Mouse (Mus musculus) A20 (cell line): ENCODE results near the gene Itga9.

ENCODE experiments used
- DNase-seq: peaks from one replicate; pipeline ENCODE4 v3.0.0-alpha.2; 2011; ENCODE audit warnings: low read depth, low spot score

Itga9 gene

DNA sequence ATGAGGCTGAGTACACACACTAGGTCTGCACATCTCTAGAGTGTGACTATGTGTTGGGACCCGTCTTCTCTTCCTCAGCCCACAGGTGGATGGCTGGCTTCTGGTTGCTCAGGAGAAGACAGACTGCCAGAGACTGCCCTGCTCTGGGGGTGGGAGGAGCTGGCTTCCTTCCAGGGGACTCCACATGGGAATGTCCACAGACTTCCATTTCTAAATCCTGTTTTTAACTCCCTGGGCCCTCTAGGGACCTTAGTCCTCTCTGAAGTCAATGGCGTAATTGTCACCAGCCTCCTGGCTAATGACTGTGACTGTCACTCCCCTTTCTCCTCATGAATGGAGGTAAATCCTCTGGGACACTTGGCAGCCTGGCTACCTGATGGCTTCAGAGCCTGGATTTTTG, 45.4 kb downstream of the Itga9 start:
- DNase-seq: no peak

DNA sequence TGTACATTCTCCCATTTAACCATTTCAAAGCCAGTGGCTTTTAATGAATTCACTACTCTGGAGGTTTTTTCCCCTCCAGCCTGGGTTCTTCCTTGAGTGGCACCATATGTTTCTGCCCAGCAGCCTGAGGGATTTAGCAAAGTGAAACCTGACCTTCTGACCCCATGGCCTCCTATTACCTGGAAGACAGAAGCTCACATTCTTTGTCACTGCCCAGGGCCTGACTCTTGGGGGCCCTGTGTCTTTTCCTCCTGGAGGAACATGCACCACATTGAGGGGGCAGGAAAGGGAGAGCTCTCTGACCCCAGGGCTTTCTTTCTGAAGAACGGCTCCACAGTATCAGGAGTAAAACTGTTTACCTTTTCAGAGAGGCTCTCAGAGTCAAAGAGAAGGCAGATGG, 46.9 kb downstream of the Itga9 start:
- DNase-seq: no peak

DNA sequence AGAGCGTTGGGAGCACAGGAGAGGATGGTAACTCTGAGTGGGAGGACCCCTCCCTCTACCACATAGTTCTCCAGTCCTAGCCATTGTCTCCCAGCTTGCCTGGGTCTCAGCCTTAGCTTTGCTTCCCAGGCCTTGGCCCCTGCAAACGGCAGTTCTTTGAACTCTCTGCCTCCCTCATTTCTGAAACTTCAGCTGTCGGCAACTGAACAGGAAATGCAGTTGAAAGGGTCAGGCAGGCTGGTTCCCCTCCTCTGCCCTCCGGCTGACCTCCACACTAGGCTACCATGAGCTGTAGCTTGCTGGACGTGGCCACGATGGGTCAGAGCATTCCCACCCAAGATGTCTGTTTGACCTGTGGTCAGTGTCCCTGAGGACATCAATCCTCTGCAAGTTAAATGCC, 48.5 kb downstream of the Itga9 start:
- no peak for DNase-seq

DNA sequence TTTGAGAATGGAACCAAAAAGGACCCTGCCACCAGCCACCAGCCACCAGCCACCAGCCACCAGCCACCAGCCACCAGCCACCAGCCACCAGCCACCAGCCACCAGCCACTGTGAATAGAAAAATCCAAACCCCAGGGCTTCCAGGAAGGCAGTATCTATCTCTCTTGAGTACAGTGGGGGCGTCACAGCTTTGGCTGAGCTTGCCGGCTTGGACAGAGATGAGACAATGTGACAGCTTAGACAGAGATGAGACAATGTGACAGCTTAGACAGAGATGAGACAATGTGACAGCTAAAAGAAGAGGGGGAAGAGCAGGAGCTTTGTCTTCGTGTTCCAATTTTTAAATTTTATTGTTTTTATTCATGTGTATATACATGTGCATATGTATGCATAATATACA, 49.2 kb downstream of the Itga9 start:
- DNase-seq: no peak

DNA sequence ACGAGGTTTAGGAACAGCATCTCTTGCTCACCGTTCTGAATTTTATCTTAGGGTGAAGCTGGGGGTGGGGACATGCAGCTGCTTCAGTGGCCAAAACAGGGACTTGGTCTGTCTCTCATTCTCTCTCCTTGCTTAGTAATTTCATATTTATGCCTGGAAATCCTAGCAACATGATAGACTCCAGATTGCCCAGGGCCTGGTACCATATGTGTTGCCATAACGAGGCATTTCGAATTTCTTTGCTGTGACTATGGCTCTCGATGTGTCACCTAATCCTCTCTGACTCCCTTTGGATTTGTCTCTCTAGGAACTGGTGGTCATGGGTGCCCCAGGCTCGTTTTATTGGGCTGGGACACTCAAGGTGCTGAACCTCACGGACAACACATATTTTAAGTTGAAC, 51.7 kb downstream of the Itga9 start:
- DNase-seq: no peak

DNA sequence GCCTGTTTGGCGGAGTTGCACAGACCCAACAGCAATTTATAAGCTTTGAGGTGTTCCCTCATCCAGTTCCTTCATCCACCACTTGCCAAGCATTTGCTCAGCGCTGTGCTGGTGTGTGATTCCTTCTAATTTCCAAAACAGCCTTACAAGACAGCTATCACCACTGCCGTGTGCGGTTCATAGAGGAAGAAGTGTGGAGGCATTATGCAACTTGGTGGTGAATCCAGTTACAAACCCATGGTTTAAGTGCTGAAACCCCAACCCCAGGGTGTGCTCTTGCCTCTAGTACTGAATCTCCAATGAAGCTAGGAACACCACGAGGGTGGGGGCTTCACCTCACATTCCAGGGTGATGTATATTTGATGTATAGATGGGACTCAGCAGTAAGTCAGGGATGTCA, 53.3 kb downstream of the Itga9 start:
- no peak for DNase-seq

DNA sequence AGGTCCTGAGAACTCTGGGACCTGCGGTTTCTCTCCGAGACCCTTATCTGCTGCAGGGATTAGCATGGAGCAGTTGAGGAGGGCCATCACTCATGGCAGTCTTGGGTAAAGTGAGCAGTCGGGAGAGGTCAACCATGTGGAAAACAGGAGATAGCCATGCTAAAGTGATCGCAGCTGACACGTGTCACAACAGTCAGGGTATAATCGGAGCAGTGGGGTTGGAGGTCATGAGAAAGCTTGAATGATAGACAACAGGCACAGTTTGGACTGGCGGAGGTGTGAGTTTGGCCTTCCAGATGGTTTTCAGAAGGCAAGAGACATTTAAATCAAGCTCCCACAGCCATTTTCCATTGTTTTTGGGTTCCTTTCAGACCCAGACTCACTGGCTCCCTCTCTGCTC, 53.8 kb downstream of the Itga9 start:
- no peak for DNase-seq

DNA sequence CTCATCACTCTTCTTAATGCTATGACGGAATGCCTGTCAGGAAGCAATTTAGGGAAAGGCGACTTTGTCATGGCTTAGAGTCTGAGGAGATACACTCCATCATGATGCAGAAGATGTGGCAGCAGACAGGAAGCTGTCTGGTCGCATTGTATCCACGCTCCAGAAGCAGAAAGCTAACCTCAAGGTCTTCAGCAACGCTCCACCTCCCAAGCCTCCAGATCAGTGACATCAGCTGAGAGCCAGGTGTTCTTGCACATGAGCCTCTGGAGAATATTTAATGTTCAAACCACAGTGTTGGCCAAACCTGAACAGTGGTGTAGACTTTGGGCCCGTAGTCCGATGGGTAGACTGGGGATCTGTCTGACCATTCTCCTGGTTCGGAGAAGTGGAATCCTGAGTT, 55.5 kb downstream of the Itga9 start:
- DNase-seq: no peak

DNA sequence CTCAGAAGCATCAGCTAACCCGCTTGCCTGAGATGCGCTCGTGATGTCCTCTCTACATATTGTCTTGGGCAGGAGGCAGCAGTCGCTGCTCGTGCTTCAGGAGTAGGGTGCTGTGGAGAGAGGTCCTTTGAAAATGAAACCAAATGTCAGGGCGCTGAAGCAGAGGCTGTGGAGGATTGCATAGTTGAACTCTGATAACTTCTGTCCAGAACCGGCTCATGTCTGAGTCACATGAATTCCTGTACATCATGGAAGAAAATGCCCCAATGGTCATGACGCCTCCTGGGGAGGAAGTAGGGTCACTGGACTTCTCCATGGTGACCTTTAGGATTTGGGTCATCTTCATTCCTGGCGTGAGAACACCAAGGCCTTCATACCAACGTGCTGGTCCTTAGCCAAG, 56.0 kb downstream of the Itga9 start:
- DNase-seq: no peak

DNA sequence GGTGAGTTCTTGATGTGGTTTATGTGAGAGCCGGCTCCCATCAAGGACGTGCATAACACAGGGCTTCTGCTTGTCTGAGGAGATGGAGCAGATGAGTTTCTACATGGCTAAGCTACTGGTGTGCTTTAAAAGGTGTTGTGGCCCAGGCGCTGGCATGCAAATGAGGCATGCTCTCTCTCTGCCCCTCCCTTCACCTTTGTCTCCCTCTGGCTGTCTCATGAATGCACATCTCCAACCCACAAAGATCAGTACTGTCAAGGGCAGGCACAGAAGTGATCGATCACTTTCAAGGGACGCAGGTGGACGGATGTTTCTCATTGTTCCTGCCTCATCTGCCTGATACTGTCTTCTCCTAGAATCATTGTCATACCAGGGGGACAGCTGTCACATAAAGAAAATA, 57.4 kb downstream of the Itga9 start:
- DNase-seq: peak; percentile 21

DNA sequence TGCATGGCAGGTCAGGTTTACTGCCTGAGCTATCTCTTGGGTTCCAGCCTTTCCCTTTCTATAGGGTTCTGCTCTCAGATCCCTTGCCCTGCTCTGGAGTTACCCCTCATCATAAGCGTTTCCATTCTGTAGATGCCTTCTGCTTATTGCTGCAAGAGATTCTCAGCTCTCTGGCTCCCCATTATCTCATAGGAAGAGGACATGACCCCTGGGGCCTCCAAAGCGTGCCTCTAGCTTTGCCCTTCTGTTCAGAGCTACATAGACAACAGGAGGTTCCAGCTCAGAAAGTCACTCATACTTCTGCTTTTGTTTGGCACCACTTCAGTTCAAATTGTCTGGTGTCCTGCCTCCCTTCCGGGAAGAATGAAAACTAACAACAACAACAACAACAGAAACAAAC, 59.6 kb downstream of the Itga9 start:
- no peak for DNase-seq

DNA sequence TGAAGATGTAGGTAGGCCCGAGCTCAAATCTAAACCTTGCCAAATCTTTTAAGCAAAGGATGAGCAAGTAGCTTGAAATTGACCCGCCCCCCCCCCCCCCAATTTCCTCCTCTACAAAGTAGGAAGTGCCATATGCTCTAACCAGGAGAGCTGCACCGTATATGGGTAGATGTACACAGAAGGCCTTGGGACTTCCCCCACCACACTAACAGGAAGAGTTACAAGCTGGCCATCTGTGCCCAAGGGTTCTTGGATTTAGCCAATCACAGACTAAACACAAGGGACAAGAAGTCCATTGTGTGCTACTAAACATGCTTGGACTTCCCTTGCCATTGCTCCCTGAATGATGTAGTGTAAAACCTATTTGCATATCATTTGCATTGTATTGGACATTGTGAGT, 63.2 kb downstream of the Itga9 start:
- no peak for DNase-seq

DNA sequence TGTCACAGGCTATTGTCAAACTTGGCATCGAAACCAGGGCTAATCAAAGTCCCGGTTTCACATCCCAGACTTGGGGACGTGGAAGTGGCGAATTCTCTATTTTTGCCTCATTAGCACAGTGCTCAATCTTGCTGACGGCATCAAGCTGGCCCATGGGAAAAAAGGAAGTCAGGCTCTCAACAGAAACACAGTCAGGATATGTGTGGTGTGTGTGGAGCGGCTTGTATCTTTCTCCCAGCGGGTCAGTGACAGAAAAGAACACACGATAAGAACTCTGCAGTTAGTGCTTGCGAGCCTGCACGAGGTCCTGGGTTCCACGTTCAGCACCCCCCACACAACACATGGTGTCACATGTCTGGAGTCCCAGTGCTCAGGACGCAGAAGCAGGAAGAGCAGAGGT, 67.8 kb downstream of the Itga9 start:
- no peak for DNase-seq

DNA sequence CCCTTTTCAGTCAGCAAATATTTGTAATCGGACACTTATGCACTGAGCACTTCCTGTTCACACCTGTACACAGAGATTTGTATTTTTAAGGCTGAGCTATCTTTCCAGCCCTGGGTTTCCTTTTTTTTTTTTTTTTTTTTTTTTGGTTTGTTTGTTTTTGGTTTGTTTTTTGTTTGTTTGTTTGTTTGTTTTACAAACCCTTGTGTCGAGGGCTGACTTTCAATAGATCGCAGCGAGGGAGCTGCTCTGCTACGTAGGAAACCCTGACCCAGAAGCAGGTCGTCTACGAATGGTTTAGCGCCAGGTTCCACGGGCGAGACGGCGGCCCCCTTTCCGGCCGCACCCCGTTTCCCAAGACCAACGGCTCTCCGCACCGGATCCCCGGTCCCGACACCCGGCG, 68.3 kb downstream of the Itga9 start:
- DNase-seq: peak; percentile 17

DNA sequence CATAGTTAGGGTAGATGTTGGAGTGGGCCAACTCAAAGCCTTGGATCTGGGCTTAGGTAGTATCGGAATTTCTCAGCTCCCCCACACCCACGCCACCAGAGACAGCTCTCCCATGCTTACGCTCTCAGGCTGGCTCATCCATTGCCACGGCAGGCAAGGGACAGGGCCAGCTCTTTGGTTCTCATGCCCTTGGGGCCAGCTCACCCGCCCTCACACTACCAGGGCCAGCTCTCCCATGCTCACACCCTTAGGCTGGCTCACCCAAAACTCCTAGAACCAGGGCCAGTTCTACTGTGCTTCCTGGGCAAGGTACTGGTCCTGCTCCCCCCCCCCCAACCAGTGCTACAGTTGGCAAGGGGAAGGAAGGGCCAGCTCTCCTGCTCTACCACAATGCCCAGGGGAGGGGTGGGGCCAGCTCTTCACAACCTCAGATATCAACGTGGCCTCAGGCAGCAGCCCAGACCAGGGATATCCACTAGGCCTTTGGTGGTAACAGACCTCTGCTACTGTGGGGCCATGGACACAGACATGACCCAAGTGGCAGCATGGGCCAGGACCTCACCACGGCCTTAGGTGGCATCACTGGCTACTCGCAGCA, 69.2 kb downstream of the Itga9 start:
- no peak for DNase-seq

DNA sequence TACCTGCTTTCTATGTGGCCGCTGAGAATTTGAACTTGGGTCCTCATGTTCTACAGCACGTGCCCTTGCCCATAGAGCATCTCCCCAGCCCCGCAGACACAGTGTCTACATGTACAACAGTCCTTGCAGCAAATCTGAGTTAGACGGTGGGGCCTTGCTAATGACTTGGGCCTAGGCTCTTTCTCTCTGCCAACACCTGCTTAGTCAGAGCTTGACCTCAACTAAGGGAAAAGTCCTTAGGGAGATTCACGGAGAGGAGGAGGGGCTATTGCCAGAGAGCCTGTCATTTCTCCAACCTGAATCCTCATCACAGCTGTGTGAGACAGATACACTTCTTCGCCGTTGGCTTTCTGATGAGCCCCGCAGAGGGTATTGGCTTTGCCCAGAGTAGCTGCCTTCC, 70.2 kb downstream of the Itga9 start:
- no peak for DNase-seq

DNA sequence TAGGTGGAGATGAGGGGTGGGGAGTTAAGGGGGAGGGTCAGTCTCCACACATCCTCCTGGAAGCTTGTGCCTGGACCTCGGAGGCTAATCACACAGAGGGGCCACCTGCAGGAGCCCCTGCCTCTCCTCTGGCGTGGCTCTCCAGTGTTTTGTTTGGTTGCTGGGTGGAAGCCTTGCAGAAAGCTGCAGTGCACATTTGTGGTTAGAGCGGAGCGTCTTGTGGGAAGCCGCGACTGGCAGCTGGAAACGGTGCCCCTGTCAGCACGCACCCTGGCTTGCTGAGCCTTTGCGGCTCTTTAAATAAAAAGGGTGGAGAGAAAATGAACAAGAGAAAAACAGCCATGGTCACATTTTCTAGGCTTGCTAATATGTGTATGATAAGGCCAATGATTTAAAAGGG, 70.9 kb downstream of the Itga9 start:
- DNase-seq: no peak

DNA sequence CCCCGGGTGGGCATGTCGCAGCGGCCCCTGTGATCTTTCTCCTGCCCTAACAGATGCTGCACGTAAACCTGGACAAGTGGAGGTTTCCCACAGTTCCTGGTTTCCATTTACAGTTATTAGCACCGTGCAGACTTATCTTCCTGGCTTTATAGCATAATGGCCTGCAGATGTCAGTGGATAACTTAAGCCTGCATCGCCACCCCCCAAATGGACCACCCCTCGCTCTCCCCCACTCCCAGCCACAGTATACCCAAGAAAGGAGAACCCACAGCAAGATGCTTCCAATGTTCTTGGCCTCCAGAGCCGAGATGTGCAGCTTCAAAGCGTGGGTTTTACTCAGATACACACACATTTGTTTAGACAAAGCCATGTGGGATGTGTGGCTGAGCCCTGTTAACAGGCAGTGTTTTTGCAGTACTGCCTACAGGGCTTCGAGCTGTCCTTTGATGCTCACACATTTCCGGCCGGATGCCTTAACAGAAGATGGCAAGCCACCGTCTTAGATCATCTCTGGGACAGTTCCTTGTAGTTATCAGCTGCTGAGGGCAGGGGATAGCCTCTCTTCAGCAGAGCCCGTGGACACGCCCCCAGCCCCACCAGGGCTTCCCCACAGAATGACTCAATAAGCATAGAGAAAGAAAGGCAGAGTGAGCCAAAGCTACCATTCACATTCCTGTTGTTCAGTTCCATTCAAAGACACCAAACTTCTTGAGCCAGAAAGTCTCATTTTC, 71.7 kb downstream of the Itga9 start:
- DNase-seq: no peak

DNA sequence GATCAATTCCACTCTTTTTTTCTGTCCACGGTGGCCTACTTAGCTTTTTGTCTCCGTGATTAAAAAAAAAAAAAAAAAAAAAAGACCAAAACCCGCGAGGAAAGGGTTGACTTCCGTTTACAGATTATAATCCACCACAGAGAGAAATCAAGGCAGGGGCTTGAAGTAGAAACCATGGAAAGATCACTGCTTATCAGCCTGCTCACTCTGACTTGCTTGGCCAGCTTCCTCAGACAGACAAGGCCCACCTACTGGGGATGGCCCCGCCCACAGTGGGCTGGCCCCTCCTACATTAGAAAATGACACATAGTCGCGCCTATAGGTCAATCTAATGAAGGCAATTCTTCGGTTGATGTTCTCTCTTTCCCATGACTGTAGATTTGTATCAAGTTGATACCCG, 72.3 kb downstream of the Itga9 start:
- no peak for DNase-seq

DNA sequence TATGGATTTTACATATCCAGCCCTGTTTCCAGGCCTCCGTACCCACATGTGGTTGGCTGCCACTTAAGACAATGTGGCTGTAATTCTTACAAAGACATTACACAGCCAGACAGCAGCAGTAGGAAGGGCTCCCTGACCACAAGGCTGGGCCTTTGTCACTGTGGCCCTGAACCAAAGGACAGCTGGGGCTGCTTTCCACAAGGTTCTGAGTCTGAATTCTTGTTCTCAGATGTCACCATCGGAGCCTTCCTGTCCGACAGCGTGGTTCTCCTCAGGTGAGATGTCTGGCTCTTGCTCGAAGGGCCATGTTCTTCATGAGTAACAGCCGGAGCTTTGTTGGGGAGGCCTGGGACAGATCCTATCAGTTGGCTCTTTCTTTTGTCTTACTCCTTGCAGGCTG, 75.0 kb downstream of the Itga9 start:
- DNase-seq: no peak

DNA sequence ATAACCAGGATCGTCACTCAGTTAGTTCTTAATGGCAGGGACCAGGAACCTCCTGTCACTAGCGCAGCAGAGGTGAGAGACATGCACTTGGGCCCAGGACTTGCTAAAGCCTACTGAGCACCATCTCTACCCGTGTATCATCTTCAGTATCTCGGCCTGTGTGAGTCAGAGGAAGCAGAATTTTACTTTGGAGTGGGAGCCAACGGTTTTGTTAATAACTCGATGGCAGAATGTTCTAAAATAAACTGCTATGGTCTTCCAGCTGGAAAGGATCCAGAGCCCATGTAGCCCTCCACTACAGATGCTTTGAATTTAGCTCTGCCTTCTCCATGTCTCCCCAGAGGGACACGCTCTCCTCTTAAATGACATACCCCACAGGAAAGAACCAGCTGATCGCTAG, 75.7 kb downstream of the Itga9 start:
- no peak for DNase-seq

DNA sequence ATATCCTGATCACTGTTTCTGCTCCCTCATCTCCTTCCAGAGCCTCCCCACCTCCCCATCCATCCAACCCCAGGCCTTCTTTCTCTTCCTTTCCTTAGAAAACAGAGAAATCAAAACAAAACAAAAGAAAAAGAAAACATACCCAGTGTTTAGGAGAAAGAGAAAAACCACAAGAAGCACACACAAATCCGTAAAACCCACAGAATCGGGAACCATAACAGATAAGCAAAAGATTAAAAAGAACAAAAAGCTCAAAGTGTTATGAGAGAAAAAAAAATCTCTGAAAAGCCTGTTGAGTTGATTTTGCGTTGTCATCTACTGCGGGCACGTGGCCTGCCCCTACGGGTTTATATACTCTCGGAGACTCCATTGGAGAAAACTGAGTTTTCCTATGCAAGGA, 77.0 kb downstream of the Itga9 start:
- DNase-seq: no peak

DNA sequence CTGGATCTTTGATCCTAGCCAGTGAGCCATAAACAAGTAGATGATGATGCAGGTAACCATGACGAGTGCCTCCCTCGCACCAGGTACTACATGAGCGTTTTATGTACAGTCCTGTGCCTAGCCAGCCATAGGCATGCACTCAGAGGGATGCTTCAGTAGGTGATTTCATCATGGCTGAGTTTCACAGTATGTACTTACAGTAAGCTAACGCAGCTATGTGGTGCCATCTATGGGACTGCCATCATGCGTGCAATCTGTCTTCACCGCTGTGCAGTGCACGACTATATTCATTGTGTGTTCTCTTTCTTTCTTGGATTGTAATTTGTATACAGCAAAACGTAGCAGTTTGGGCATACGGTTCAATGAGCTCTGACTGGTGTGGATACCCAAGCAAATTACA, 77.9 kb downstream of the Itga9 start:
- no peak for DNase-seq
